Comparison of ENCODE assay signal across 11 mouse cellular contexts in genomic region chrX:100821149-100821548, GRCm38 (mm10).
"Had no signal": no experiment of that assay in that cellular context is flagged by ENCODE, and none has a peak within 500 bp of the region (broad histone marks: within the 10 kb centered on the region; RNA-seq: fewer than 3 reads in every experiment).

No protein-coding gene starts in this region.

- ATAC-seq: intestine, embryonic 15.5 days had no signal

- H3K27ac ChIP-seq: intestine, embryonic 15.5 days; kidney, embryonic 15.5 days; limb, embryonic 13.5 days; liver, embryonic 14.5 days had no signal

- H3K36me3 ChIP-seq: intestine, embryonic 15.5 days had no signal

- H3K9ac ChIP-seq: intestine, embryonic 15.5 days; kidney, embryonic 15.5 days; limb, embryonic 13.5 days; liver, embryonic 14.5 days had no signal

- H3K4me2 ChIP-seq: intestine, embryonic 15.5 days; kidney, embryonic 15.5 days; limb, embryonic 13.5 days had no signal

- H3K4me3 ChIP-seq: intestine, embryonic 15.5 days; kidney, embryonic 15.5 days; limb, embryonic 13.5 days had no signal

- DNase-seq: kidney, adult 18-20 months; kidney, postnatal 14 days; left cerebral cortex, postnatal 4 days; lung, adult 18-20 months; right cerebral cortex, adult 18-20 months; right cerebral cortex, postnatal 25 days; thymus, postnatal 36 days had no signal

- H3K4me1 ChIP-seq: intestine, embryonic 15.5 days; kidney, embryonic 15.5 days; limb, embryonic 13.5 days had no signal

- H3K9me3 ChIP-seq: intestine, embryonic 15.5 days; kidney, embryonic 15.5 days; limb, embryonic 13.5 days had no signal
